Mouse (Mus musculus) kidney, embryonic 15.5 days (tissue): ENCODE data around the gene Comt. TPM values are rescaled to one million over a fixed set of nuclear protein-coding genes. Genes with fewer than 3 reads are reported as not detected.

ENCODE experiments used
- ATAC-seq: fragments of 200-750 bp; cut with Nextera tagmentation; replicated peaks from 2 replicates; pipeline ENCODE4 v1.8.0; 2017; ENCODE audit warnings: moderate TSS enrichment; ENCODE audit not compliant: low FRiP score
- H3K27ac ChIP-seq: fragments of 300-500 bp; sonication (generic); 2 replicates; pipeline ENCODE4 v1.5.1; 2015; ENCODE audit warnings: mild to moderate bottlenecking, inconsistent platforms
- H3K27me3 ChIP-seq: fragments of 300-500 bp; sonication (generic); 2 replicates; pipeline ENCODE4 v1.6.1; 2015; ENCODE audit warnings: inconsistent platforms
- H3K36me3 ChIP-seq: fragments of 300-500 bp; sonication (generic); 2 replicates; pipeline ENCODE4 v1.6.1; 2015; ENCODE audit warnings: inconsistent platforms
- H3K4me1 ChIP-seq: fragments of 300-500 bp; sonication (generic); 2 replicates; pipeline ENCODE4 v1.6.1; 2015; ENCODE audit warnings: inconsistent platforms
- H3K4me2 ChIP-seq: fragments of 300-500 bp; sonication (generic); 2 replicates; pipeline ENCODE4 v1.6.1; 2015; ENCODE audit warnings: moderate library complexity, mild to moderate bottlenecking, inconsistent platforms
- H3K4me3 ChIP-seq: fragments of 300-500 bp; sonication (generic); replicated peaks from 2 replicates; pipeline ENCODE4 v1.5.1; 2015; ENCODE audit warnings: mild to moderate bottlenecking, inconsistent platforms
- H3K9ac ChIP-seq: fragments of 300-500 bp; sonication (generic); 2 replicates; pipeline ENCODE4 v1.6.1; 2015; ENCODE audit warnings: mild to moderate bottlenecking, inconsistent platforms
- H3K9me3 ChIP-seq: fragments of 300-500 bp; sonication (generic); replicated peaks from 2 replicates; pipeline ENCODE4 v1.6.1; 2016; ENCODE audit warnings: inconsistent platforms
- WGBS: fragments of 180-500 bp; shearing (Covaris S2); methylation state at CpG from one replicate; pipeline ENCODE4 v1.1.7; 2015; ENCODE audit warnings: mixed read lengths; 5-methylcytosine and 5-hydroxymethylcytosine counted together
- microRNA-seq: library from miRNA; unstranded; fragments of <30 nt; microRNA quantifications from one replicate; pipeline ENCODE4, GENCODE M21; 2016
- polyA plus RNA-seq: library from polyadenylated mRNA; unstranded; fragments of >200 nt; fragmentation: Nextera tagmentation; extraction: Ambion mirVana; gene quantifications from 2 replicates; pipeline ENCODE4 v1.2.1, GENCODE M21; 2015

The Comt gene
- polyA plus RNA-seq, 1 experiment from 2014 or later, result 103 TPM

GRCm38 (mm10) chr16:18360151-18360805 is 66.4 kb downstream of the Comt start:
- Histone ChIP-seq H3K27me3 (no peaks in the 10 kb centered on the region), H3K4me1 (no peaks in the 10 kb centered on the region), H3K4me3 (no peak overlapping the region), H3K9ac (no peak overlapping the region), H3K9me3 (no peaks in the 10 kb centered on the region), H3K27ac (no peak overlapping the region), H3K4me2 (no peak overlapping the region), H3K36me3 (no peaks in the 10 kb centered on the region)
- ATAC-seq, result no peak
- 58% methylated on average over 6 of the region's 6 CpGs for WGBS

- Histone ChIP-seq H3K27me3 (no peaks in the 10 kb centered on the region), H3K9me3 (no peaks in the 10 kb centered on the region), H3K27ac (no peak overlapping the region), H3K36me3 (no peaks in the 10 kb centered on the region), H3K4me3 (no peak overlapping the region), H3K4me1 (no peaks in the 10 kb centered on the region), H3K9ac (no peak overlapping the region), H3K4me2 (no peak overlapping the region)
- ATAC-seq, result no peak
- 82% methylated on average over 6 of the region's 6 CpGs for WGBS
Measured at GRCm38 (mm10) chr16:18357977-18358376, 68.7 kb downstream of the Comt start.

GRCm38 (mm10) chr16:18356961-18357360 is 69.7 kb downstream of the Comt start:
- no peak for ATAC-seq
- 87% methylated on average over 1 of the region's 1 CpGs for WGBS
- Histone ChIP-seq H3K9me3 (no peaks in the 10 kb centered on the region), H3K27me3 (no peaks in the 10 kb centered on the region), H3K36me3 (no peaks in the 10 kb centered on the region), H3K4me2 (no peak overlapping the region), H3K9ac (no peak overlapping the region), H3K4me3 (no peak overlapping the region), H3K27ac (no peak overlapping the region), H3K4me1 (no peaks in the 10 kb centered on the region)

Small RNAs within 50 kb of the gene (microRNA-seq; reads per million reads assigned to microRNA genes)
- gene Gm26219, result not detected

Other genes with a start within 250 kb of the Comt start
- not detected in 2 replicates for gene Ccdc188, start 209.0 kb downstream of the Comt start, polyA plus RNA-seq
- gene Zdhhc8, start 191.7 kb downstream of the Comt start, polyA plus RNA-seq, result 15.6 and 17.5 TPM in 2 replicates
- 99.2 and 102 TPM in 2 replicates for gene Trmt2a, start 178.2 kb downstream of the Comt start, polyA plus RNA-seq
- gene Ranbp1, start 178.1 kb downstream of the Comt start, polyA plus RNA-seq, result 662 and 691 TPM in 2 replicates
- gene Gm49776, start 168.5 kb downstream of the Comt start, polyA plus RNA-seq, result 4.3 TPM in 1 of 2 replicates, not detected in the other
- 30.4 and 32.4 TPM in 2 replicates for gene Dgcr8, start 137.6 kb downstream of the Comt start, polyA plus RNA-seq
- gene Tango2, start 78.7 kb downstream of the Comt start, polyA plus RNA-seq, result 22.5 and 29.2 TPM in 2 replicates
- gene Arvcf, start 78.7 kb downstream of the Comt start, polyA plus RNA-seq, result 23.7 and 27.1 TPM in 2 replicates
- gene Txnrd2, start 468 bp downstream of the Comt start, polyA plus RNA-seq, result 28.1 and 29.1 TPM in 2 replicates
- gene Gnb1l, start 71.9 kb upstream of the Comt start, polyA plus RNA-seq, result 13.7 and 17.2 TPM in 2 replicates
- 3.1 and 3.3 TPM in 2 replicates for gene Rtl10, start 72.0 kb upstream of the Comt start, polyA plus RNA-seq
- gene Tbx1, start 163.8 kb upstream of the Comt start, polyA plus RNA-seq, result 0.28 and 0.40 TPM in 2 replicates
- 0.93 and 1.6 TPM in 2 replicates for gene Gp1bb, start 195.6 kb upstream of the Comt start, polyA plus RNA-seq
- 1.5 and 4.3 TPM in 2 replicates for gene Gm49601, start 199.6 kb upstream of the Comt start, polyA plus RNA-seq
- gene Sept5, start 203.1 kb upstream of the Comt start, polyA plus RNA-seq, result 16.3 and 17.1 TPM in 2 replicates